Mouse (Mus musculus) ES-E14 (cell line): Measurements from ENCODE around the gene Slc12a7.

Experiments used
- HCFC1 ChIP-seq: IDR thresholded peaks from 2 replicates; pipeline ENCODE4 v1.6.1; 2012; ENCODE audit warnings: low read length, inconsistent platforms, borderline replicate concordance; ENCODE audit not compliant: insufficient read depth
- ZC3H11A ChIP-seq: IDR thresholded peaks from 2 replicates; pipeline ENCODE4 v1.6.1; 2012; ENCODE audit warnings: low read depth, mild to moderate bottlenecking, inconsistent platforms, low read length, borderline replicate concordance

GRCm38 (mm10) chr13:73725315-73725714 is 7.6 kb upstream of the Slc12a7 start:
- TF ChIP-seq HCFC1 (no peak), ZC3H11A (no peak)
